Mouse (Mus musculus): ENCODE results near the gene Rasgrf2.
A peak's percentile ranks its signal among the peaks of the same experiment; 100 is the strongest.

Rasgrf2 gene

DNA sequence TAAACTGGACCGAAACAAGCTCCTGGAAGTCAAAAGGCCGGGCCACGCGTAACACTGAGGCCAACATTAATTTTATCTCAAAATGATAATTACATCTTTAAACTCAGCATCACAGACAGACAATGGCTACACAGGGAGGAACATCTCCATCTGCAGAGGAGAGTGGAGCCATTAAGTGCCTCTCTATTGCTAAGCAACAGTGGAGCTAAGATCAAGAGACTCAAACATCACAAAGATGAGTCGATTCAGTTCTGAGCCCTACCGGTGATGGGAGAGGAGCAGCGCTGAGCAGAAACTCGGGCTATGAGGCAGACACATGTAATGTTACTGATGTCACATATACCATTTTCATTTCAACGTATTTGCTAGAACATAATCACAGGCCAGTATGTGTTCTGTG lies 191.3 kb downstream of the Rasgrf2 start:
- no peak for DNase-seq

DNA sequence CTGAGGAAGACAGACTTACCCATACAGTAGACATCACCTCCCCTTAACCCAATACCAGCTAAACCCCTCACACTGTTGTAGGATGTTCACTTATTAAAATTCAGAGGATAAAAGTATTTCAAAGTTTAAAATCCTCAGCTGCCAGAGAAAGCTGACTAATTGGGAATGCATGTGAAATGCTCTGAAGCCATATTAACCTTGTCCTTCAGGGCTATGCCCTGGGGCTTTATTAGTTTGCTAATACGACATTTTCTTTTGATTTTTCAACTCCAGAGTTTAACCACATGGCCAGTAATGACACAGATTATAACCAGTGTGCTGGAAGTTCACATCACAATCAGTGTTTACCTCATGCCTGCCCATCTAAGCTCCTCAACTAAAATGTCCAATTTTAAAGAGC lies 192.6 kb downstream of the Rasgrf2 start:
- no peak for DNase-seq

DNA sequence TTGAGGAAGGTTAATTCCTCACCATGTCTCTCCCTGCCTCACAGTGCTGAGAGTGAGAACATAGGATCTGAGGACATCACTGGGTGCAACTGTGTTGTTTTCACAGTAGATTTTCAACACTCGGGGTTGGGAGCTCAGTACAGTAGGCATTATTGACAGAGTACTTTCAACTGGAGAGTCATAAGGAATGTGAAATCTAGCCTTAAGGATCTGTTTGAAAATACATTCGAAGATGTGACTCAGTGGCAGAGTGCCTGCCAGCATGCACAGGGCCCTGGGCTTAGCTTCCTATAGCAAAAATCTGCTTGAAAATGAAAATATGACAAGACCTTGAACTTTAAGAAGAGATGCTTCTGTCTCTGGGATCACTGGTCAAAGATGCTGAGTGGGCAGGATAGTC lies 194.2 kb downstream of the Rasgrf2 start:
- no peak for DNase-seq

DNA sequence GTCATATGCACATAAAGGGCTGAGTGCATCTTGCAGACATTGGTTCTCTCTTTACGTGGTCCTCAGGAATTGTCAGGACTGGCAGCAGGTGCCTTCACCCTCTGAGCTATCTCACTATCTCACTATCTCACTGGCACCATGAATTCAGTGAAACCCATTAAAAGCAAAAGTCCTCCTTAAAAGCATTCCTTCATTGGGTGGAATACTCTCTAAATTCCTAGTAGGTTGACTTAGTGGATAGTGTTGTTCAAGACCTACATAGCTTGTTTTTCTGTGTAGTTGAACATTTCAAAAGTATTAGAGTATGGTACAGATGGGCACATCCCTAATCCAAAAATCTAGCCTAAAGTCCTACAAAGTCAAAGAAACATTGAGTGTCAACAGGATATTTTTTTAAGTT lies 199.3 kb downstream of the Rasgrf2 start:
- no peak for DNase-seq

DNA sequence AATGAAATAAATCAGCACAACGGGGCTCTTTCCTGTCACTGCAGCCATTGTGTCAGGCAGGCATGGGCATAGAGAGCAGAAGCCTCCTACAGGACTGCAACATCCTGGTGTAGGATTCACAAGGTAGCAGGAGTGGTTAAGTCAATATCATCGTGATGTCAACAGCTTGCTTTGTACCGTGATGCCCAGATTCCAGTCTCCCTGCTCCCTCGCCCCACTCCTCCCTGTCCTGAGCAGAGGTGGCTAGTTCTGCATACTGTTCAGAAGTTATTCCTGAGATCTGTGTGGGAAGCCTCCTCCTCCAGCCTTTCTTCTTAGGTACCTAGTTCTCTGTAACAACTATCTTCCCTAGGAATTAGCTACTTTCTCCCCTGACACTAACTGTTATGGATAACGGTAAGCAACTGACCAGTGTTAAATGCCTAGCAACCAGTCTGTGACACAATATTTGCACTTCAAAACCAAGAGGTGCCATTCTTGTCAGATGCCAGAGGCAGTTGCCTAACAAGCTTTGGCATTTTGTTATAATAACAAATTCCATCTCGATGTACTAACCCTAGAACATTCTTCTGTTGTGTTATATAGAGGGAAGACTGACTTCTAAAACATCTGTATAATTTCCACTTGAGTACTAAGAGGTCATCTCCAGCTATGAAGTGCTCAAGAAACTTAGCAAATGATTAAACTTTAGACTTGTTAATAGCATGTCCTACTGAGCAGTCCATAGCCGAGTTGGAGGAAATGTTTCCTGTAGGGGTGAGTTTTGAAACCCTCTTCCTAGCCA lies 201.3 kb downstream of the Rasgrf2 start:
- DNase-seq, result no peak

DNA sequence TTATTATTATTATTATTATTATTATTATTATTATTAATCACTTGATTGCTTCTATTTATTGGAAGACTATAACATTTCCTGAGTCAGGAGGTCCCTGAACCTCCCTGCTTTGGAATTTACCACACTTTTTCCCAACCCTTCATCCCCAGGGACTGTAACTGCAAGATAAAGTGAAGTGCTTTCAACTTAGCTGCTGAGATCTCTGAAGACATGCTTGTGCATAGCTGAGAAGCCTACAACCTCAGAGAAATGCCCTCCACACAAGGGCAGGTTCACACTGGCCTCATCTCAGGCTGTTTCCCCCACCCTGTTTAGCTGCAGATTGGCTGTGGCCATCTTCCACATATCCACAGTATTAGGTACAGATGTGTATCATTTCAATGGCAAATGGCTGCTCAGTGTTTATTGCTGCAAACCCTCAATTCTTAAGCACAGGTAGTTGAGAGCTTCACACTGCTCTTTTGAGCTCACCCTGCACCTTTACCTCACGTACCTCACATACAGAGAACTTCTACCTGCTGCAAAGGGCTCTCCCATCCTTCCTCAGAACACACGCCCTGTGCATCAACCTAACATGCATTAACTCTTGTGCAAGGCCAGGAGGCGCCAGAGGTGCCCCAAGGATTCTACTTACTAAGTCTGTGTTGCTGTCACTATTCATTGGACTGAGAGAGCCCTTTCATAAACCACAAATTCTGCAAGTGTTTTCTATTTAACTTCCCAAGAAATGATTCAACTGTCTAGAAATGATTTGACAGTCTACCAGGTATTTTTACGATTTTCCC lies 202.7 kb downstream of the Rasgrf2 start:
- DNase-seq, result no peak

DNA sequence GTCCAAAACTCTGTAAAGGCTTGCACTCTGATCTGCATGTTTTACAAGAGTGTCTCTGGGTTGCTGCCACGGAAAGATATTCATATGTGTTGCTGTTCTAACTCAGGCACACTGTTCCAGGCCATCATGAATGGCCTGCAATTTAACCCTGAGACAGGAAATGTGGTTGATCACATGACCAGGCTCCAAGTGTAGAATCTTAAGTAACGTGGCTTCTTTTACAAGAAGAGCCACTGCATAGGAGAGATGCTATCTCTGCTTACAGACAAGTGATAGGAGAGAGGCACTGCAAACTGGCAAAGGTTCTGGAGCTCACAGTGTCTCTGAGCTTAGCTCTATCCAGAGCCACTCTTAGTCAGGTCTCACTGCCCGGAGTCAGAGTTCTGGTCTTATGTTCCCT lies 210.4 kb downstream of the Rasgrf2 start:
- DNase-seq, result no peak

DNA sequence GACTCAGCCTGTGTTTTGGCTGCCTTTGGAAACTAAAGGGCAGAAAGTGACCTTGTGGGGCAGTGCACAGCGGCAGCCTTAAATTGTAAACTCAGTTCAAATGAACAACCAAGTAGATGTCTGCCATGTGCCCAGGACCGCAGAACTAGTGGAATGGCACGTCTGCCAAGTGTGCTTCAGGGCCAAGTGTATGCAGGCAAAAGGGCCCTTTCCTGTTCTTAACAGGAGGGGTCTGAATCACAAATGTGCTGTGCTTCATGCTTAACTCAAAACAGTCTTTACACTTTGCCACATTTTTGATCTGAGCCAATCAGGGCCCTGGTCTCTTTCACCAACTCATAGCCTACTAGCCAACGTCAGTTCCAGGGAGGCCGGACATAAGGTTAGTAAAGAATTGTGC lies 212.7 kb downstream of the Rasgrf2 start:
- no peak for DNase-seq

DNA sequence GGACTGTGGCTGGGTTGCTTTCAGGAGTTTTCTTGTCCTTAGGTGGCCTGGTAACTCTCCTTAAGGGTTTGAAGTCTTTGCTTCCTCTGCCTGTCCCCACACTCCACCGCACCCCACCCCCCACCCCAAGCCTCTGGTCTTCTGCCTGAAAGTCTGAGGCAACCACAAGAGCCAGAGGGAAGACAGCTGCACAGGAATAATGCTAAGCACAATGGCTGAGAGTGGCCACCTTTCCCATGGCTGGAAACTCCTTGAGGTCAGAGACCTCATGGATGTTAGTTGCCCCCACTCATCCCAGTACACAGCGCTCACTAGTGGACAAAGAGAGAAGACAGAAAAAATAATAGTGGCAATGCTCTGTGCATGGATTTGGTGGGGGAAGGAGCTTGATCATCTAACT lies 213.6 kb downstream of the Rasgrf2 start:
- no peak for DNase-seq

DNA sequence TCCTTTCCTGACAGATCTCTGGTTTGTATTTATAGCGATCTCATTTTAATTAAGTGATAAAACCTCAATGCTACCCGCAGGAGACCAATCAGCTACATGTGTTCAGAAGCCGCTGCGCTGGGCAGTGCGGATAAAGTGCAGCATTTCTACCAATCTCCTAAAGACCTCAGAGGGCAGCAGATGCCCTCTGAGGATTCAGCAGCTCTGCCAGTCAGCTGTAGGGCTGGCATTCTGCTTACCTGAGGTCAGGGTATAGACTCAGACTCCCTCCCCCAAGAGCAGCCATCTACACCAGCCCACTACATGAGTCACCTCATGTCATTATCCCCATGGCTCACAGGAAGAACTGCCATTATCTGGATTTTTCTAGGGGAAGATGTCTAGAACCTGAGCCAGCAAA lies 215.1 kb downstream of the Rasgrf2 start:
- no peak for DNase-seq

DNA sequence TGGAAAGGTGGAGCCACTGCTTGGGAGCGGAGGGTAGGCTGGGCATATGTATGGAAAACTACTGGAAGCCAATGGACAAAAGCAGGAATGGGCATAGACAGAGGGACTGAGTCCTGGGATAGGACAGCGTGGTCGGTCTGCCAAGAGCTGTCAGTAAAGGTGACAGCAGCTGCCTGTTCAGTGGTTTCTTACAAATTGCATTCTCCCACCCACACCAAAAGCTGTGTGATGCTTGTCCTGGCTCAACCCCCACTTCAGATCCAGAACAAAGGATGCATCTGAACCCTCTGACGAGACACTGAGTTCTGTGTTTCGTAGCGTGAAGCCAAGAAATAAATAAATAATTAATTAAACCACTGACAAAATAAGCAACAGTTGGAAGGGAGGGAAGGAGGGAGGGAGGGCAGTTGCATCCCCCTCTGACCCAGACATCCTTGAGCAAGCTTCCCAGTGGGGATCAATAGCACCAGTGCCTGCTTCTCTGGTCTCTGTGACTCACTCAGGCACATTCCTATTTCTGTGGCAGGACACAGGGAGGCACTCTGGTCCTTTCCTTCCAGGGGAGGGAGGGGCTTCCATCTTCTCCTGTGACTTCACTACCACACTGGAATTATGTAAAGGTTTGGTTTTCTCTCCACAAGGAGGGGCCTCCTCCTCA lies 215.7 kb downstream of the Rasgrf2 start:
- peak; percentile 11 to 13 for DNase-seq

DNA sequence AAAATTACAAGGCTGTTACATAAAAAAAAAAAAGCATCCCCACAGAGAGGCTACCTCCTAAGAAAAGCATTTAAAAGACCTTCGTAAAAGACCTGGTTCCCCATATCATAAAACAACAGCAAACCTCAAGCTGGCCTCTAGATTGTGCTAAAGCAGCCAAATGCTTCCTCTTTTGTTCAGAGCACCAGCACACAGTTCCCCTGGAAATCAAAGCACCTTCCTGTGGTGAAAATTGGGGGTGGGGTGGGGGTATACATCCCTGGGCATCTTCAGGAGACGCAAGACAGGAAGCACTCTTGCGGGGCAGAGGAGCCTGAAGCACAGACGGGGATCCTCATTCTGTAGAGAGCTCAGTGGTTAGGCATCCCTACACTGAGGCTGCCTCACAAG lies 216.3 kb downstream of the Rasgrf2 start:
- DNase-seq, result no peak

DNA sequence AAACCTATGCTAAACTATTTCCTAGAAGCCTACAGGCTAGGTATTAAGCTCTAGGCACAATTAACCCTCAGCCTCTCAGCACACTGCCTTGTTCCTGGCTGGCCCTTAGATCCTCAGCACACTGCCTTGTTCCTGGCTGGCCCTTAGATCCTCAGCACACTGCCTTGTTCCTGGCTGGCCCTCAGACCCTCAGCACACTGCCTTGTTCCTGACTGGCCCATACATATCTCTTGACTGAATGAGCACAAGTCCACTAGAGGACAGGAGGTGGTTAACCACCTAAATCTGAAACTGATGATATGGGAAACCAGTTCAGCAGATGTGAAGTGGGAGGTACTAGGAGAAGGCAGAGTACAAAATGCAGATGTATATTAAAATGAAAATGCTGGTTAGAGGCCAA lies 219.8 kb downstream of the Rasgrf2 start:
- no peak for DNase-seq

DNA sequence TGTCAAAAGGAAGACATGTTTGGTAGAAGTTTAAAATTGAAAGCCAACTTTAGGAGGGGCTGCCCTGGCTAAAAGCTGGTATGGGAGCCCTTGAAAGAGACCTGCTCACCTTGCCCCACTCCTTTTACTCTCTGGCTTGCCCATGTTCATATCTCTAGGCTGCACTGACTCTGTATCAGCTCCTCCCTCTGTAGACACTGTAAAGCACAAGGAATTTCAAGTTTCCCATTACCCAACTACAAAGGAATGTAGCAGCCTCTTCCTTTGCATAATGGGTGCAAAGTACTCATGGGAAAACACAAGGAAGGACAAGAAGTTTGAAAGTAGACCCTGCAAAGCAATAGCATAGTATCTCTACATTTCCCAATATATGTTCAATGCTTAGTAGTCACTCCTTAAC lies 220.2 kb downstream of the Rasgrf2 start:
- DNase-seq, result no peak

DNA sequence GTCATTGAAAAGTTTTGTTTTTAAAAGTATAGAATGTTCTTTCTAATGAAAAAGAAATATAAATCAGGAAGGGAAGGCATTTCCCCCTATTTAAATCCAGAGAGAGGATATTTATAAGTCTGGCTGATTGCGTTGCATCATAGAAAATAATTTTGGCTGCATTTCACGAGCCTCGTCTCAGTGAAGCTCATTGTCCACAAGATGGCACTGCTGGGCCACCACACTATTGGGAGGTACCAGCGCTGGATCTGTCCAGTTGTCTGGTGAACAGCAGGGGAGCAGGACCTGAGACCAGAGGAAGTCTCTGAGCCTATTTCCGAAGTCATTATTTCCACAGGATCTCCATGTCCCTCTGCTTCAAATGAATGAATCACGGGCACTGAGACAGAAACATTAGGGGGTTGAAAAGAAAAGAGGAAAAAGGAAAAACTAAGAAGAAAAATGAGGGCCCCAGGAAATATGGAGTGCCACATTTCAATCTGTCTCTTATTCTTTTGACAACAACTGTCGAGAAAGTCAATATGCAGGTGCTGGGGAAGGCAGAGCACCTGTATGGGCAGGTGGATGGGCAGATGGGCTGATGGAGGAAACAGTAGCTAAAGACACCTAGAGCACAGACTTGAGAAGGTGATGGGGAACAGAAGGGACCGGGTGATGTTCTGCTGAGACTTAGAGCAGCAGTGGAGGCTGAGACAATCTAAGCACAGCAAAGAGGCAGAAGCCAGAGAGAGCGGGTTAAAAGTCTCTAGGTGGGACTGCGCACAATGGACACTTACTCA lies 223.1 kb downstream of the Rasgrf2 start:
- DNase-seq, result peak; percentile 45 to 74

DNA sequence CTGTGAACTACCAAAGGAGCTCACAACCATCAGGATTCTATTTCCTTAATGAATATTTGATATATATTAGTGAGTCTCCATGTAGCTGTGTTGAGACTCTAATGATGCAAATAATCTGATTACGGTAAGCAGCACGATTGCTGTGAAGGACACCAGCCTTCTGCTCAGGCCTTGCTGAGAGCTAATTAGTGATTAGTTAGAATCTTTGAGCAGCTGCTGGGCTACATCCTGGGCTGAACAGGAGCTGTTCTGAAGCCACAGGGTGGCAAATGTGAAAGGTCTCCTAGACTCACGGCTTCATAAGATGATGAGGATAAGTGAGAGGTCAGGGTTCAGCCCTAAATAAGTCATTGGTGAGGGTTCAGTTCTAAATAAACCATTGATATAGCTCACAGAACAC lies 225.1 kb downstream of the Rasgrf2 start:
- no peak for DNase-seq

DNA sequence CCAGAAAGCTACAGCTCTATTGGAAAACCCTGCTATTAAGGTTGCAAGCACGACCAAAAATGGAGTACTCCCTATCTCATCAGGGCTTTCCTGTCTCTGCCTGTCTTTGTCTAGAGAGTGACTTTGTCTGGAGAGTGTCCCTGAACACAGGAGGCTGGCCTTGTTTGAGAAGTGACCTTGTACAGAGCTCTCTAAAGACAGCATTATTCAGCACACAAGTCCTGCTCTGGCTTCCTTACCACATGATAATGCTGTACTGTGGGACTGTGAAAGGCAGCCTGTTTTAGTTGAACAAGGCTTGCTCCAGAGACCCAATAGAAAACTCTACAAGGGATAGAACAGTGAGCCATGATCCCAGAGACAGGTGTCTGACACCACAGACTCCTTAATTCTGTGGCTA lies 235.0 kb downstream of the Rasgrf2 start:
- no peak for DNase-seq

DNA sequence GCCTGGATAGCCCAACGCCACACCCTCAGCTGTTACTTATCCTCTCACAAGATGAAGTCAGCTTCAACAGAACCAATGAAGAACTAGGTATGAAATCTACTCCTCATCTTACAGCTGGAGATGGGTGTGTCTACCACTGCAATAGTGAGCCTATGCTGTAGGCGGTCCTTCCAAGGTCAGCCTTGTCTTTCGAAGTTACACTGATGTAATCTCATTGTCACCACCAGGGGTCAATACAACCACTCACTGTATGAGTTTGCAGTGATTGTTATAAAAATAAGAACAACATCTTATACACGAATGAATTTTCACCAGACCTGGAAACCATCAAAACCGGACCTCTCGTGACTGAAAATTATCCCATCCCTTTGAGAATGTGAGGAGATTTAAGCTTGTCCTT lies 238.3 kb downstream of the Rasgrf2 start:
- no peak for DNase-seq

DNA sequence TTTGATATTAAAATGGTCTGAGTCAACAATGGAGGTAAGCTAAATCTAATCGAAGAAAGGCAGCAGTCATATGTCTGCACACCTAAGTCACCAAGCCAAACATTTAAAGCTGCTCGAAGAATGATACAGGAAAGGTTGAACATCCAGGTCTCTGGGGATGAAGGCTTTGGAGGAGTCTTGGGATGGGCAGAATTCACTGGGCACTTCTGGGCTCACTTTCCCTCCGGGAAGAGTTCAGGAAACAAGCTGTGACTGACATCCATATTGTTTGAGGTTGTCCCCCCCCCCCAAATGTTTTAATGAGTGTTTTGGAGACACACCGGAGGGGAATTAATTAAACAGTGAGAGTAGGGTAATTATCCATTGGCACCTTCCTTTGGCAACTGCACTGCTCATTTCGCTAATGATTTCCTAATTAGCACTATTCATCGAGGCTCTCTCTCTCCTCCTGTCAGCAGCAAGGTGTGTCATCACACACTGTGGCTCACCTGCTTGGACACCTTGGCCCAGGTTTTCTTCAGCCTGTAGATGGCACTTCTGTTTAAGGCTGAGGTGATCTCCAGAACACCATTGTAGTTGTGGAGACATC lies 241.3 kb downstream of the Rasgrf2 start:
- no peak for DNase-seq

DNA sequence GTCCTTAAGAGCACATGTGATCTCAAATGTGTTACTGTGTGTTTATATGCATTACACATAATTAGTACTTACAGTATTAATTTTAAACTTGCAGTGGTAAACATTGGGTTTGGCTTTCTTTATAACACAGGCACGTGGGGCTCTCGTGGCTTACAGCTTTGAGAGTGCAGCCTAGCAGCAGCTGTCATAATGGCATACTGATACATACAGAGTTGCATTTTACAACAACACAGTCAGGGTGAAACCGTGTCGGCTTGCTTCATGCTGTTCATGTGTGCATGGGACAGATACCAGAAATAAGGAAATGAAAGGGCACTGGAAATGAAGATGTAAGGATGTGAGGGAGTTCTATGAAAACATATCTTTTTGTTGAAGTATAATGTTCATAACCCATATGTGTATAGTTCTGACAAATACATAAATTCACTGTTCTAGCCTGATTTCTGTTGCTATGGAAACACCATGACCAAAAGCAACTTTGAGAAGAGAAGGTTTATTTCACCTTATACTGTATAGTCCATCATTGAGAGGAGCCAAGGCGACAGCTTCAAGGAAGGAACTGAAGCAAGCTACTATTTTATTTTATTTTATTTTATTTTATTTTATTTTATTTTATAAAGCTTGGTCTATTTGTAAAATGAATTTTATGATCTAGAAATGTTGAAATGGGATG lies 246.6 kb downstream of the Rasgrf2 start:
- no peak for DNase-seq

DNA sequence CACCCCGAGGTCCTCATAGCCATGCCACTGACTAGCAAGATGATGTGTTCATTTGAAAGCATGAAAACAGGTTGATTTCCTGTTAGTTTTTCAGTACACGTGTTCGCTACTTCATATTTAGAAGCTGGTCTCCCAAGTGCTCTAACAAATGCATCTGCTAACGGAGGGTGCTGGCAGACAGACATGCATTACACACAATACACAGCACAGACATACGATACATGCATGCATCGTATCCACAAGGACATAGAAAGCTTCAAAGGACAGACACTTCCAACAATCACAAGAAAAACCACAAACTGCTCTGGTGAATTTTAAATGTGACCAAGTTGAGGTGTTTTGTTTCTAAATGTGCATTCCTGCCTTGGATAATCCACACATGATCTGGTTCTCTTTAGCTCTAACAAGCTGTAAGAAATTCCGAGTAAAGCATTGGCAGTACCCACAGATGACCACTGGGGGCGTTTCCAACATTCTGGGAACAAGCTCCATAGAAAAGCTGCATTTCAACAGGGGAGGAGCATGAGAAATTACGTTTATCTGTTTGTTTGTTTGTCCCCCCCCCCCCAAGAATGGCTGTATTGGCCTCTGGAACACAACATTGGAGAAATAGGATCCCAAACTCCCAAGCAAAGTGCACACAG lies 249.5 kb downstream of the Rasgrf2 start:
- DNase-seq, result peak; percentile 39 to 61

DNA sequence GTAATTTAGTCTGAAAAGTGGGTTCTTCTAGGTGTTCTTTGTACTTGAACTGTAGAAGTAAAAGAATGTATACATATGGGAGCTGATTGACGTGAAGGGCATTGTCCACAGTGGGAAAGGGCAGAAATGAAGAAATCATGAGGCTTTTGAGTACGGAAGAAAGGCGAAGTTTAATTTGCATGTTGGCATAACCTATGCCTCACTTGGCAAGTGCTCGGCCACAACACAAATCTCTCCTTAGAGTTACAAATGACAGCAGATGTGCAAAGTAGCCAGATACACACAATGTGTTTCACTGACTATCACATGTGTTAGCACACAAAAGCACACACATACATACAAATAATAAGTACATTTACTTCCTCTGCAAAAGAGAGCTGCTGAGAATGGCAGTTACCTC lies 251.2 kb downstream of the Rasgrf2 start:
- DNase-seq, result no peak
